Mouse (Mus musculus): Measurements from ENCODE around the gene Adamts17. TPM values are rescaled to one million over a fixed set of nuclear protein-coding genes. Genes with fewer than 3 reads are reported as not detected.

Gene Adamts17
- polyA plus RNA-seq, 1 experiment: 1.5 TPM

- WGBS: 86% methylated on average over 4 of the region's 4 CpGs
- Histone ChIP-seq H3K36me3 (ENCODE audit: control insufficient read depth, insufficient read depth, low read length) (no peaks in the 10 kb centered on the region), H3K4me3 (ENCODE audit: low read depth, low read length) (no peak overlapping the region), H3K27ac (ENCODE audit: insufficient read depth, low read depth, low read length) (no peak overlapping the region), H3K27me3 (ENCODE audit: control insufficient read depth, insufficient read depth, low read length) (no peaks in the 10 kb centered on the region), H3K4me1 (ENCODE audit: control insufficient read depth, insufficient read depth, insufficient read length, low read length) (no peaks in the 10 kb centered on the region)
- TF ChIP-seq POLR2A (IDR thresholded peaks at IDR 0.05; ENCODE audit: low read depth, low read length): no peak
- TF ChIP-seq CTCF (IDR thresholded peaks at IDR 0.05; ENCODE audit: extremely low read depth, insufficient read length, insufficient replicate concordance, low read depth, low read length): no peak
Measured at GRCm38 (mm10) chr7:66892096-66892495, 52.6 kb downstream of the Adamts17 start.

GRCm38 (mm10) chr7:66902376-66902775 lies 62.8 kb downstream of the Adamts17 start:
- WGBS: 84% methylated on average over 7 of the region's 7 CpGs
- TF ChIP-seq POLR2A (IDR thresholded peaks at IDR 0.05; ENCODE audit: low read depth, low read length): no peak
- H3K4me1 ChIP-seq (ENCODE audit: control insufficient read depth, insufficient read depth, insufficient read length, low read length): no peaks in the 10 kb centered on the region
- H3K36me3 ChIP-seq (ENCODE audit: control insufficient read depth, insufficient read depth, low read length): no peaks in the 10 kb centered on the region
- H3K4me3 ChIP-seq (ENCODE audit: low read depth, low read length): no peak overlapping the region
- no peak overlapping the region for H3K27ac ChIP-seq (ENCODE audit: insufficient read depth, low read depth, low read length)
- H3K27me3 ChIP-seq (ENCODE audit: control insufficient read depth, insufficient read depth, low read length): no peaks in the 10 kb centered on the region

DNA sequence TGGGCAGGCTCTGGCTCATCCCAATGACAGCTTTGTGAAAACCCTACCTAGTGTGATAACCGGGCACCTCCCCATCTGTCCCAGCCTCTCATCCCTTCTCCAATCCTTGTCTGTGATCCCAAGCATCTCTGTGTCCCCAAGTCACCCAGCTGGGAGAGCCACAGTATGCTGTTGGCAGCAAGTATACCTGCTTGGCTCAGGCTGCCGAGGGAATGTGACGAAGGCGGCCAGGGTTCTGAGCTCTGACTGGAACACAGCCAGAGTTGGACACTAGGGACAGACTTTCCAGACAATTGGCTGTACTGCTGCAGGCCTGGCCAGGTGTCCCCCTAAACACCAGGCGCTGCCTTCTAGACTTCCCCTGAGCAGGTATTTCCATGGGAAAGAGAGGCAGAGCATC lies 63.5 kb downstream of the Adamts17 start:
- H3K27me3 ChIP-seq (ENCODE audit: control insufficient read depth, insufficient read depth, low read length): no peaks in the 10 kb centered on the region
- TF ChIP-seq CTCF (IDR thresholded peaks at IDR 0.05; ENCODE audit: extremely low read depth, insufficient read length, insufficient replicate concordance, low read depth, low read length) (no peak), POLR2A (IDR thresholded peaks at IDR 0.05; ENCODE audit: low read depth, low read length) (no peak)
- 69% methylated on average over 5 of the region's 5 CpGs for WGBS
- H3K4me3 ChIP-seq (ENCODE audit: low read depth, low read length): no peak overlapping the region
- H3K27ac ChIP-seq (ENCODE audit: insufficient read depth, low read depth, low read length): no peak overlapping the region
- H3K4me1 ChIP-seq (ENCODE audit: control insufficient read depth, insufficient read depth, insufficient read length, low read length): no peaks in the 10 kb centered on the region
- H3K36me3 ChIP-seq (ENCODE audit: control insufficient read depth, insufficient read depth, low read length): no peaks in the 10 kb centered on the region

- no peak for TF ChIP-seq CTCF (IDR thresholded peaks at IDR 0.05; ENCODE audit: extremely low read depth, insufficient read length, insufficient replicate concordance, low read depth, low read length)
- TF ChIP-seq POLR2A (IDR thresholded peaks at IDR 0.05; ENCODE audit: low read depth, low read length): no peak
- H3K4me3 ChIP-seq (ENCODE audit: low read depth, low read length): no peak overlapping the region
- WGBS: 76% methylated on average over 4 of the region's 4 CpGs
Measured at GRCm38 (mm10) chr7:66905941-66906340, 66.4 kb downstream of the Adamts17 start.

DNA sequence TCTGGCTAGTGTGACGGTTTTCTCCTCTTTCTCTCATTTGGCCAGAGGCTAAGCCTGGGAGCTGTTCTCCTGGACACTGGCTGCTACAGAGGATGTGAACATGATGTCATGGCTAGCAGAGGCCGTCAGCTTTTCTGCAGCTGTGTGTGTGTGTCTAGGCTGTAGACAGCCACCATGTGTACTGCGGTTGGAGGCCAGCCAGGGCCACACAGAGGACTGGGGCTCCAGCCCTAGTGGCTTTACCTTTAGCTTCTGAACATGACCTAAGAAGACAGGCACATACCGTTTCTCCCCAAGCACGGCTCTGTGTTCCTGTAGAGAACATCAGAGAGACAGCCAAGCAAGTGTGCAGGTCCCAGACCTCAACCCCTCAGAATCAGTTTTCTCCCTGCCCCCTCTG lies 73.3 kb downstream of the Adamts17 start:
- H3K36me3 ChIP-seq (ENCODE audit: control insufficient read depth, insufficient read depth, low read length): no peaks in the 10 kb centered on the region
- H3K4me3 ChIP-seq (ENCODE audit: low read depth, low read length): no peak overlapping the region
- H3K27me3 ChIP-seq (ENCODE audit: control insufficient read depth, insufficient read depth, low read length): no peaks in the 10 kb centered on the region
- no peak overlapping the region for H3K27ac ChIP-seq (ENCODE audit: insufficient read depth, low read depth, low read length)
- H3K4me1 ChIP-seq (ENCODE audit: control insufficient read depth, insufficient read depth, insufficient read length, low read length): no peaks in the 10 kb centered on the region
- TF ChIP-seq POLR2A (IDR thresholded peaks at IDR 0.05; ENCODE audit: low read depth, low read length): no peak
- no peak for TF ChIP-seq CTCF (IDR thresholded peaks at IDR 0.05; ENCODE audit: extremely low read depth, insufficient read length, insufficient replicate concordance, low read depth, low read length)
- 51% methylated on average over 5 of the region's 5 CpGs for WGBS

More at GRCm38 (mm10) chr7:66905941-66906340, 66.4 kb downstream of the Adamts17 start:
- Histone ChIP-seq H3K4me1 (ENCODE audit: control insufficient read depth, insufficient read depth, insufficient read length, low read length) (no peaks in the 10 kb centered on the region), H3K27me3 (ENCODE audit: control insufficient read depth, insufficient read depth, low read length) (no peaks in the 10 kb centered on the region), H3K27ac (ENCODE audit: insufficient read depth, low read depth, low read length) (no peak overlapping the region), H3K36me3 (ENCODE audit: control insufficient read depth, insufficient read depth, low read length) (no peaks in the 10 kb centered on the region)

DNA sequence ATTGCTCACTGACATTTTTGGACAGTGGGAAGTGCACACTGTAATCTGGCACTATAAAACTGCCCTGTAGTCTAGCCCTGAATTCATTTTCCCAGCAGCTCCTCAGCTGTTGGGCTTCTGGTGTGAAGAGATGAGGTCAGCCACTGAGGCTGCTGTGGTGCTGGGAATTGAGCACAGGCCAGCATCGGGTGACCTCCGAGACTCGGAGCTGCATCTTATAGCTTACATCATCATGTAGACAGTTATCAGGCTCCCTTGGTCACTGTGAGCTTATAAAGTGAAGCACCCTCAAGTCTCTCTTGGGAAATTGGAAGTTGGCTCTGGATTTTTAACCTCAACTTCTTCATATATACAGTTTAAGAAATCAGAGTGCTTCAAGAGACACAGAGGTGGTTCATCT lies 84.1 kb downstream of the Adamts17 start:
- no peaks in the 10 kb centered on the region for H3K4me1 ChIP-seq (ENCODE audit: control insufficient read depth, insufficient read depth, insufficient read length, low read length)
- TF ChIP-seq CTCF (IDR thresholded peaks at IDR 0.05; ENCODE audit: extremely low read depth, insufficient read length, insufficient replicate concordance, low read depth, low read length) (no peak), POLR2A (IDR thresholded peaks at IDR 0.05; ENCODE audit: low read depth, low read length) (no peak)
- H3K36me3 ChIP-seq (ENCODE audit: control insufficient read depth, insufficient read depth, low read length): no peaks in the 10 kb centered on the region
- WGBS: 85% methylated on average over 3 of the region's 3 CpGs
- no peaks in the 10 kb centered on the region for H3K27me3 ChIP-seq (ENCODE audit: control insufficient read depth, insufficient read depth, low read length)
- H3K4me3 ChIP-seq (ENCODE audit: low read depth, low read length): no peak overlapping the region
- no peak overlapping the region for H3K27ac ChIP-seq (ENCODE audit: insufficient read depth, low read depth, low read length)

DNA sequence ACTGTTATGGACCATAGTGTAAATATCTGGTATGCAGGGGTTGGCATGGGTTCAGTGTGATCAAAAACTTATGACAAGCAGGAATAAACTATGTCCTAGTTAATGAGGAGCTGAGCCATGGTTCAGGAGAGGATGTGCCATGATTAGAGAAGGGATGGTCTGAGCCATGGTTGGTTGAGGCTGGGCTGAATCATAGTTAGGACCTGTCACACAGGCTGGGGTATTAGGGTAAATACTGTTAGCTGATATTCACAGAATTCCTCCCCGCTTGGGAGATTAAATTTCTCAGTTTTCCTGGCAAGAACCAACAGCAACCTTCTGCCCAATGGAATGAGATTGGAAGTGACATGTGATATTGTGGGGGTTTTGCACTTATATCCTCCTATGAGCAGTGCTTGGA lies 84.6 kb downstream of the Adamts17 start:
- Histone ChIP-seq H3K27me3 (ENCODE audit: control insufficient read depth, insufficient read depth, low read length) (no peaks in the 10 kb centered on the region), H3K4me1 (ENCODE audit: control insufficient read depth, insufficient read depth, insufficient read length, low read length) (no peaks in the 10 kb centered on the region; the same call in 1 of the 2 replicates), H3K27ac (ENCODE audit: insufficient read depth, low read depth, low read length) (no peak overlapping the region), H3K4me3 (ENCODE audit: low read depth, low read length) (no peak overlapping the region), H3K36me3 (ENCODE audit: control insufficient read depth, insufficient read depth, low read length) (no peaks in the 10 kb centered on the region)
- 90% methylated on average over 1 of the region's 1 CpGs for WGBS
- TF ChIP-seq POLR2A (IDR thresholded peaks at IDR 0.05; ENCODE audit: low read depth, low read length) (no peak), CTCF (IDR thresholded peaks at IDR 0.05; ENCODE audit: extremely low read depth, insufficient read length, insufficient replicate concordance, low read depth, low read length) (no peak)

GRCm38 (mm10) chr7:66929263-66929662 lies 89.7 kb downstream of the Adamts17 start:
- Histone ChIP-seq H3K4me3 (ENCODE audit: low read depth, low read length) (no peak overlapping the region), H3K27ac (ENCODE audit: insufficient read depth, low read depth, low read length) (no peak overlapping the region), H3K27me3 (ENCODE audit: control insufficient read depth, insufficient read depth, low read length) (no peaks in the 10 kb centered on the region), H3K4me1 (ENCODE audit: control insufficient read depth, insufficient read depth, insufficient read length, low read length) (peaks cover 7% of the 10 kb centered on the region; the same call in 1 of the 2 replicates), H3K36me3 (ENCODE audit: control insufficient read depth, insufficient read depth, low read length) (no peaks in the 10 kb centered on the region)
- no peak for TF ChIP-seq POLR2A (IDR thresholded peaks at IDR 0.05; ENCODE audit: low read depth, low read length)
- TF ChIP-seq CTCF (IDR thresholded peaks at IDR 0.05; ENCODE audit: extremely low read depth, insufficient read length, insufficient replicate concordance, low read depth, low read length): no peak
- 16% methylated on average over 6 of the region's 6 CpGs for WGBS
